Mouse (Mus musculus): ENCODE results near the gene Zcwpw1.
"Not testable (repeated sequence)": the region's sequence is repeated elsewhere in the genome, so short reads cannot be mapped to it uniquely, and the experiment has no call there.

Gene Zcwpw1

GRCm38 (mm10) chr5:137822602-137823001 is 35.0 kb downstream of the Zcwpw1 start:
- in situ Hi-C loops (cut with MboI; ENCODE audit: low pct_unique_long_range_greater_than_20kb in 1 of 2, low sequenced_read_pairs in 2 of 2, unreplicated experiment in 1 of 2): loop anchor here in 1 of 2 experiments (25.0 kb wide), 1 partner anchor 390 kb away; no protein-coding TSS in a partner anchor

GRCm38 (mm10) chr5:137823455-137824045 is 36.0 kb downstream of the Zcwpw1 start:
- in situ Hi-C loops (cut with MboI; ENCODE audit: low pct_unique_long_range_greater_than_20kb in 1 of 2, low sequenced_read_pairs in 2 of 2, unreplicated experiment in 1 of 2): loop anchor here in 1 of 2 experiments (25.0 kb wide), 1 partner anchor 389 kb away; no protein-coding TSS in a partner anchor

- in situ Hi-C loops (cut with MboI; ENCODE audit: low pct_unique_long_range_greater_than_20kb in 1 of 2, low sequenced_read_pairs in 2 of 2, unreplicated experiment in 1 of 2): no loop called here
Observed at GRCm38 (mm10) chr5:137825030-137825429, 37.4 kb downstream of the Zcwpw1 start.

- in situ Hi-C loops (cut with MboI; ENCODE audit: low pct_unique_long_range_greater_than_20kb in 1 of 2, low sequenced_read_pairs in 2 of 2, unreplicated experiment in 1 of 2): no loop called here
Observed at GRCm38 (mm10) chr5:137825971-137826370, 38.4 kb downstream of the Zcwpw1 start.

GRCm38 (mm10) chr5:137826421-137826820 is 38.8 kb downstream of the Zcwpw1 start:
- in situ Hi-C loops (cut with MboI; ENCODE audit: low pct_unique_long_range_greater_than_20kb in 1 of 2, low sequenced_read_pairs in 2 of 2, unreplicated experiment in 1 of 2): no loop called here

GRCm38 (mm10) chr5:137828694-137829093 is 41.1 kb downstream of the Zcwpw1 start:
- in situ Hi-C loops (cut with MboI; ENCODE audit: low pct_unique_long_range_greater_than_20kb in 1 of 2, low sequenced_read_pairs in 2 of 2, unreplicated experiment in 1 of 2): no loop called here

GRCm38 (mm10) chr5:137830238-137830637 is 42.6 kb downstream of the Zcwpw1 start:
- in situ Hi-C loops (cut with MboI; ENCODE audit: low pct_unique_long_range_greater_than_20kb in 1 of 2, low sequenced_read_pairs in 2 of 2, unreplicated experiment in 1 of 2): no loop called here

GRCm38 (mm10) chr5:137831106-137831505 is 43.5 kb downstream of the Zcwpw1 start:
- in situ Hi-C loops (cut with MboI; ENCODE audit: low pct_unique_long_range_greater_than_20kb in 1 of 2, low sequenced_read_pairs in 2 of 2, unreplicated experiment in 1 of 2): no loop called here

- in situ Hi-C loops (cut with MboI; ENCODE audit: low pct_unique_long_range_greater_than_20kb in 1 of 2, low sequenced_read_pairs in 2 of 2, unreplicated experiment in 1 of 2): no loop called here
Observed at GRCm38 (mm10) chr5:137831506-137831905, 43.9 kb downstream of the Zcwpw1 start.

GRCm38 (mm10) chr5:137833500-137833899 is 45.9 kb downstream of the Zcwpw1 start:
- in situ Hi-C loops (cut with MboI; ENCODE audit: low pct_unique_long_range_greater_than_20kb in 1 of 2, low sequenced_read_pairs in 2 of 2, unreplicated experiment in 1 of 2): no loop called here

- in situ Hi-C loops (cut with MboI; ENCODE audit: low pct_unique_long_range_greater_than_20kb in 1 of 2, low sequenced_read_pairs in 2 of 2, unreplicated experiment in 1 of 2): not testable (repeated sequence)
Observed at GRCm38 (mm10) chr5:137835966-137836520, 48.4 kb downstream of the Zcwpw1 start, which contains the start of gene Pilra. TSS of gene Pilra (minus strand) at chr5:137836281.

- in situ Hi-C loops (cut with MboI; ENCODE audit: low pct_unique_long_range_greater_than_20kb in 1 of 2, low sequenced_read_pairs in 2 of 2, unreplicated experiment in 1 of 2): no loop called here
Observed at GRCm38 (mm10) chr5:137836611-137837010, 49.0 kb downstream of the Zcwpw1 start.

GRCm38 (mm10) chr5:137837110-137837509 is 49.5 kb downstream of the Zcwpw1 start:
- in situ Hi-C loops (cut with MboI; ENCODE audit: low pct_unique_long_range_greater_than_20kb in 1 of 2, low sequenced_read_pairs in 2 of 2, unreplicated experiment in 1 of 2): not testable (repeated sequence)

GRCm38 (mm10) chr5:137850313-137850712 is 62.7 kb downstream of the Zcwpw1 start:
- in situ Hi-C loops (cut with MboI; ENCODE audit: low pct_unique_long_range_greater_than_20kb in 1 of 2, low sequenced_read_pairs in 2 of 2, unreplicated experiment in 1 of 2): not testable (repeated sequence)

- in situ Hi-C loops (cut with MboI; ENCODE audit: low pct_unique_long_range_greater_than_20kb in 1 of 2, low sequenced_read_pairs in 2 of 2, unreplicated experiment in 1 of 2): not testable (repeated sequence)
Observed at GRCm38 (mm10) chr5:137854907-137855306, 67.3 kb downstream of the Zcwpw1 start.

GRCm38 (mm10) chr5:137856870-137857269 is 69.3 kb downstream of the Zcwpw1 start:
- in situ Hi-C loops (cut with MboI; ENCODE audit: low pct_unique_long_range_greater_than_20kb in 1 of 2, low sequenced_read_pairs in 2 of 2, unreplicated experiment in 1 of 2): not testable (repeated sequence)

GRCm38 (mm10) chr5:137857960-137858710 is 70.5 kb downstream of the Zcwpw1 start, which contains the start of gene Pilrb1:
TSS of gene Pilrb1 (minus strand) at chr5:137858106.
- in situ Hi-C loops (cut with MboI; ENCODE audit: low pct_unique_long_range_greater_than_20kb in 1 of 2, low sequenced_read_pairs in 2 of 2, unreplicated experiment in 1 of 2): not testable (repeated sequence)

GRCm38 (mm10) chr5:137864008-137864407 is 76.4 kb downstream of the Zcwpw1 start:
- in situ Hi-C loops (cut with MboI; ENCODE audit: low pct_unique_long_range_greater_than_20kb in 1 of 2, low sequenced_read_pairs in 2 of 2, unreplicated experiment in 1 of 2): not testable (repeated sequence)

- in situ Hi-C loops (cut with MboI; ENCODE audit: low pct_unique_long_range_greater_than_20kb in 1 of 2, low sequenced_read_pairs in 2 of 2, unreplicated experiment in 1 of 2): not testable (repeated sequence)
Observed at GRCm38 (mm10) chr5:137868600-137868999, 81.0 kb downstream of the Zcwpw1 start.
